Mouse (Mus musculus): ENCODE measurements around the gene Trpm2. TPM values are rescaled to one million over a fixed set of nuclear protein-coding genes. Genes with fewer than 3 reads are reported as not detected.

The Trpm2 gene
- polyA plus RNA-seq, 1 experiment from 2014 or later = 0.72 TPM

GRCm38 (mm10) chr10:77864067-77864761, 106.1 kb downstream of the Trpm2 start:
- peak; percentile 67 for ATAC-seq (ENCODE audit: insufficient number of reproducible peaks, insufficient read depth, low FRiP score, low TSS enrichment)
- no peaks in the 10 kb centered on the region for H3K4me1 ChIP-seq
- H3K4me2 ChIP-seq (replicated peaks) = peak overlapping the region; percentile 37
- no peaks in the 10 kb centered on the region for H3K36me3 ChIP-seq
- no peak overlapping the region for H3K9ac ChIP-seq
- no peaks in the 10 kb centered on the region for H3K27me3 ChIP-seq
- WGBS = 30% methylated on average over 14 of the region's 14 CpGs
- no peaks in the 10 kb centered on the region for H3K9me3 ChIP-seq
- H3K4me3 ChIP-seq = peak overlapping the region; percentile 21; the same call in 1 of the 2 replicates
- H3K27ac ChIP-seq = 0 out of 2 replicates have a peak overlapping the region, but pooled peaks have one; percentile 3

- no peaks in the 10 kb centered on the region for H3K4me1 ChIP-seq
- no peaks in the 10 kb centered on the region for H3K36me3 ChIP-seq
- no peaks in the 10 kb centered on the region for H3K27me3 ChIP-seq
- no peak within 1 kb of the TSS for H3K4me3 ChIP-seq
- no peak within 1 kb of the TSS for H3K27ac ChIP-seq
- 50% methylated on average over 7 of the region's 7 CpGs for WGBS
- H3K4me2 ChIP-seq (replicated peaks) = no peak within 1 kb of the TSS
- H3K9ac ChIP-seq = no peak within 1 kb of the TSS
- no peak for ATAC-seq (ENCODE audit: insufficient number of reproducible peaks, insufficient read depth, low FRiP score, low TSS enrichment)
- no peaks in the 10 kb centered on the region for H3K9me3 ChIP-seq
Observed at GRCm38 (mm10) chr10:77861675-77862074, 108.7 kb downstream of the Trpm2 start, which contains the start of gene Gm3285. Gene Gm3285, plus strand, starts transcription at chr10:77861975.

Other genes with a start within 250 kb of the Trpm2 start
- not detected in 2 replicates for gene Krtap12-1, start 250.0 kb downstream of the Trpm2 start, polyA plus RNA-seq (2016; fragmentation: Nextera tagmentation; extraction: Ambion mirVana)
- not detected in 2 replicates for gene Gm10100, start 244.1 kb downstream of the Trpm2 start, polyA plus RNA-seq (2016; fragmentation: Nextera tagmentation; extraction: Ambion mirVana)
- gene Gm18596, start 227.9 kb downstream of the Trpm2 start, polyA plus RNA-seq (2016; fragmentation: Nextera tagmentation; extraction: Ambion mirVana) = not detected in 2 replicates
- gene Gm9736, start 219.2 kb downstream of the Trpm2 start, polyA plus RNA-seq (2016; fragmentation: Nextera tagmentation; extraction: Ambion mirVana) = not detected in 2 replicates
- gene Gm3233, start 210.9 kb downstream of the Trpm2 start, polyA plus RNA-seq (2016; fragmentation: Nextera tagmentation; extraction: Ambion mirVana) = not detected in 2 replicates
- gene Gm3238, start 199.2 kb downstream of the Trpm2 start, polyA plus RNA-seq (2016; fragmentation: Nextera tagmentation; extraction: Ambion mirVana) = not detected in 2 replicates
- not detected in 2 replicates for gene Gm7138, start 193.6 kb downstream of the Trpm2 start, polyA plus RNA-seq (2016; fragmentation: Nextera tagmentation; extraction: Ambion mirVana)
- not detected in 2 replicates for gene Gm3250, start 188.0 kb downstream of the Trpm2 start, polyA plus RNA-seq (2016; fragmentation: Nextera tagmentation; extraction: Ambion mirVana)
- not detected in 2 replicates for gene Gm7137, start 182.4 kb downstream of the Trpm2 start, polyA plus RNA-seq (2016; fragmentation: Nextera tagmentation; extraction: Ambion mirVana)
- gene Gm9639, start 175.5 kb downstream of the Trpm2 start, polyA plus RNA-seq (2016; fragmentation: Nextera tagmentation; extraction: Ambion mirVana) = not detected in 2 replicates
- gene Gm19668, start 171.4 kb downstream of the Trpm2 start, polyA plus RNA-seq (2016; fragmentation: Nextera tagmentation; extraction: Ambion mirVana) = not detected in 2 replicates
- gene Gm9507, start 158.7 kb downstream of the Trpm2 start, polyA plus RNA-seq (2016; fragmentation: Nextera tagmentation; extraction: Ambion mirVana) = not detected in 2 replicates
- not detected in 2 replicates for gene Gm2696, start 155.9 kb downstream of the Trpm2 start, polyA plus RNA-seq (2016; fragmentation: Nextera tagmentation; extraction: Ambion mirVana)
- gene Krtap10-4, start 143.5 kb downstream of the Trpm2 start, polyA plus RNA-seq (2016; fragmentation: Nextera tagmentation; extraction: Ambion mirVana) = not detected in 2 replicates
- not detected in 2 replicates for gene Krtap10-10, start 134.6 kb downstream of the Trpm2 start, polyA plus RNA-seq (2016; fragmentation: Nextera tagmentation; extraction: Ambion mirVana)
- gene Gm36176, start 123.8 kb downstream of the Trpm2 start, polyA plus RNA-seq (2016; fragmentation: Nextera tagmentation; extraction: Ambion mirVana) = not detected in 2 replicates
- gene Gm10318, start 117.7 kb downstream of the Trpm2 start, polyA plus RNA-seq (2016; fragmentation: Nextera tagmentation; extraction: Ambion mirVana) = not detected in 2 replicates
- not detected in 2 replicates for gene Gm3285, start 108.6 kb downstream of the Trpm2 start, polyA plus RNA-seq (2016; fragmentation: Nextera tagmentation; extraction: Ambion mirVana)
- gene Lrrc3, start 68.0 kb downstream of the Trpm2 start, polyA plus RNA-seq (2016; fragmentation: Nextera tagmentation; extraction: Ambion mirVana) = 4.4 and 4.7 TPM in 2 replicates
- gene 1810043G02Rik, start 8.0 kb upstream of the Trpm2 start, polyA plus RNA-seq (2016; fragmentation: Nextera tagmentation; extraction: Ambion mirVana) = 32.9 and 35.1 TPM in 2 replicates
- 137 TPM in 2 replicates for gene Pfkl, start 39.5 kb upstream of the Trpm2 start, polyA plus RNA-seq (2016; fragmentation: Nextera tagmentation; extraction: Ambion mirVana)
- 0.19 and 0.41 TPM in 2 replicates for gene Dnmt3l, start 71.4 kb upstream of the Trpm2 start, polyA plus RNA-seq (2016; fragmentation: Nextera tagmentation; extraction: Ambion mirVana)
- gene Aire, start 73.0 kb upstream of the Trpm2 start, polyA plus RNA-seq (2016; fragmentation: Nextera tagmentation; extraction: Ambion mirVana) = 0.17 and 0.42 TPM in 2 replicates
- gene Icosl, start 98.7 kb upstream of the Trpm2 start, polyA plus RNA-seq (2016; fragmentation: Nextera tagmentation; extraction: Ambion mirVana) = 2.5 and 2.6 TPM in 2 replicates
- 30.3 and 32.8 TPM in 2 replicates for gene D10Jhu81e, start 199.2 kb upstream of the Trpm2 start, polyA plus RNA-seq (2016; fragmentation: Nextera tagmentation; extraction: Ambion mirVana)
- 24.2 and 27.0 TPM in 2 replicates for gene Pwp2, start 214.6 kb upstream of the Trpm2 start, polyA plus RNA-seq (2016; fragmentation: Nextera tagmentation; extraction: Ambion mirVana)